Mouse (Mus musculus) embryo, embryonic 10.5 days (tissue): ENCODE results near the gene Ccdc9.
A peak's percentile ranks its signal among the peaks of the same experiment; 100 is the strongest.
"Not testable (repeated sequence)": the region's sequence is repeated elsewhere in the genome, so short reads cannot be mapped to it uniquely, and the experiment has no call there.

Experiments
- DNase-seq: peaks from one replicate; pipeline ENCODE4 v3.0.0-alpha.2; 2015; ENCODE audit warnings: low spot score

The Ccdc9 gene

DNA sequence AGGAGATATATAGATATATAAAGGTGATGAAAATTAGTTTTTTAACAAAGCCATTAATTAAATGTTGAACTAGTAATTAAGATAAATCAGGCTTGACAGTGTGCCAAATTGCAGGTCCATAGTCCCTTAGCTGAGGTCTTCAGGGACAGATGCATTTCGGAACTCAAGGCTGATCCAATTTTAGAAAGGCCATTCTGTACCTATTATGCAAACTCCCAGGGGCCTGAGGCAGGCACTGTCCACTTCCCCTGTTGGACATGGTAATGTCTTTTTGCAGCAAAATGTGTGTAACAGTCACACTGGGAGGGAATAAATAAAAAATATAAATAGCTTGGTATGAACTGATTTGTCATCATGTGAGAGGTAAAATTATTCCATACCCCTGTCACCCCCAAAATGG is 15.5 kb downstream of the Ccdc9 start:
- DNase-seq, result no peak

DNA sequence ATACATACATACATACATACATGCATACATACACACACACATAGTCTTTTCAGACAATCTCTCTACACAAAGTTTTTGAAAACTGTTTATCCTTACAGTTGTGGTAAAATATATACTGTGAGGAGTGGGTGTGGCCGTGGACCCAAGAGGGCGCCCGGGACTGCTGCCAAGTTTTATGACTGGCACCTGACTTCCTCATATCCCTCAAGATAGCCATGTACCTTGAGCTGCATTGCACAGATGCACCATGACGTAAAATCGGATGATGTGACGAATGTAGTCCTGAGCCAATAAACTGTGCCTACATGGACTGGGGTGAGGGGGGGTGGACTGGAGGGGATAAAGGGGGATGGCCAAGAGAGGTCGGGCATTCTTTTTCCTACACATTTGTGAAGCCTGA is 20.0 kb downstream of the Ccdc9 start:
- not testable (repeated sequence) for DNase-seq

DNA sequence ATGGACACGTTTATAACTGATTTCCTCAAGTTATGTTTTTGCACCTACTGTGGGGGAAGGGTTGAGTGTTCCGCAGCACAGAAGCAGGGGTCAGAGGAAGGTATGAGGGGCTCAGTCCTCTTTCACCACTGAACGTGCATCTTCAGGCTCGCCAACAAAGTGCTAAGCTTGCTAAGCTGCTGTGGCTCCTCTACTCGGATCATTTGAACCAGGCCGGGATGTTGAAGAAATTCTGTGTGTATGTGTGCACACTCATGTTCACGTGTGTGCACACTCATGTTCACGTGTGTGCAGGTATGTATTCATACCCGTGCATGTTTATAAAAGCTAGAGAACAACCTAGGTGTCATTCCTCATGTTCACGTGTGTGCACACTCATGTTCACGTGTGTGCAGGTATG is 20.7 kb downstream of the Ccdc9 start:
- DNase-seq, result no peak

DNA sequence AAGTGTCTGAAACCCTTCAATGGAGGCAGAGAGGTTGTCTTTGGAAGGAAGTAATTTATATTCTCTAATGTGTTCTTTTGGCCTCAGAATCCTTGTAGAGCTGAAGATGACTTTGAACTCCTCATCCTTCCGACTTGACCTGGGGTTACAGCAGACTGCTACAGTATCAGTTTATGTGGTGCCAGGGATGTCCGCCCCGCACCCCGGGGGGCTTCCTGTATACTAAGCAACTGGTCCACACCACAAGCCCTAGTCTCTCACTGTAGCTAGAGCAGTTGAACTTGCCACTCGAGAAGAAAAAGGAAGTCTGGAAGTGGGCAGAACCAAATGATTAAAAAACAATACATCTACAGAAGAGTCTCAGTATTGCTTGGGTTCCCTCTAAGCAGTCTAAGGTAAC is 22.8 kb downstream of the Ccdc9 start:
- DNase-seq, result no peak

DNA sequence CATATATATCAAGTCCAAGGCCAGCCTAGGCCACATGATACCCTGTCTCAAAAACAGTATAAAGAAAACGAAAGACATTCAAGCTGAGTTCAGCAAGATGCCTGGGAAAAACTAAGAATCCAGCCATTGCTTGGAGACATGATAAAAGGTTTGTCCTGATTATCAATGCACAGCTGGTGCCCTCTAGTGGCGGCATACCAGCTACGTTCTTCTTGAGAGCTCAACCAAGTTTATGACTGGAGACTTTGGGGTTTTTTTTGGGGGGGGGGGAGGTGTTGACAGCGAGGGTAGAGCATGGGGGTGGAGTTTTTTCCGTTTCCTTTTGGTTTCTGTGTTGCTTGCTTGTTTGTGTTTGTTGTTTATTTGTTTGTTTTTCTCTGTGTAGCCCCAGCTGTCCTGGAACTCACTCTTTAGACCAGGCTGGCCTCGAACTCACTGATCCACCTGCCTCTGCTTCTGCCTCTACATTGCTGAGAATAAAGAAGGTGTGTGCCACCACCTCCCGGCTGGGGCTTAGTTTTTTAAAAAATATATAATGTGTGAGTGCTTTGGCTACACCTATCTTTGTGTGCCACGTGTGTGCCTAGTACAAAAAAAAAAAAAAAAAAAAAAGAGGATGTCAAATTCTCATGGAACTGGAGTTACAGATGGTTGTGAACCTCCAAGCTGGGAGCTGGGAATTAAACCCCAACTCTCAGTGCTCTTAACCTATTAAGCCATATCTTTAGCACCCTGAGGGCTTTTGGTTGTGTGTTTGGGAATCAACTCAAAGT is 23.4 kb downstream of the Ccdc9 start:
- peak; percentile 90 for DNase-seq

DNA sequence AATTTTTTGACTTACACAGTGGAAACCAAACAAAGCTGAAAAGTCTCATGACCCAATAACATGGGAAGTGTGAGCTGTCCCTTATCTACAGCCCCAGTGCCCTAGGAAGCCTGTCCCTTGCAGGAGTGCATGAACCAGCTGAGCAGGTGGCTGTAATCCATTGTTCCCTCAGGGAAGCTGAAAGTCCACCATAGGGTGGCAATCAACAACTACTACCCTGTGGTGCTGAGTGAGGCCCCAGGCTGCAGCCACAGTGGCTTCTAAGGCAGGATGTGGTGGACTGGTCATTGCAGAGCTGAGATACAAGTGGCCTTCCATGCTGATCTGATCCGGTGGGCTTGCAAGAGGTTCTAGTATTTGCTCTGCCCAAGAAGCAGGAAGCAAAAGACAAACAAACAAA is 25.5 kb downstream of the Ccdc9 start:
- DNase-seq, result no peak

DNA sequence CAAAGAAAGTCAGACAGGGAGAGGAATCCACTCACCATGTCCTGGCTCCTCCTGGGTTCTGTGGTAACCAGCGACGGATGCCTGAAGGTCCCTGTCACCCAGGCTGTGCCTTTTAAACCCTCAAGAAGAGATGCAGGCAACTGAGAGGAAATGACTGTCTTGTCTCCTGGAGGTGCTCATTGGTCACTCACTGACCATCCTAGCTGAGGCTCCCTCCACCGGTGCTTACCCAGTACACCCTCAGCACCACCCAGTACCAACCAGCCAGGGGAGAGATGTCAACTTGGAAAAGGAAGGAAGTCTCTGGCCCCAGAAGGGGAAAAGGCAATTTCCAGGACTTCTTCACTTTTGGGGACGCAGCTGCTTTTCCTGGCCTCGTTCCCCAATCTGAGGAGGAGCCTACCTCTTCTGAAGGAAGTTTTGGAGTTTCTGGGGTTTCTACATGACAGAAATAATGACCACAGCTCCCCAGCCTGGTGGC is 27.4 kb downstream of the Ccdc9 start, which contains the start of gene C5ar1:
Gene C5ar1, minus strand, starts transcription at position 431 of the 481 bp plus-strand sequence.
- DNase-seq, result no peak

DNA sequence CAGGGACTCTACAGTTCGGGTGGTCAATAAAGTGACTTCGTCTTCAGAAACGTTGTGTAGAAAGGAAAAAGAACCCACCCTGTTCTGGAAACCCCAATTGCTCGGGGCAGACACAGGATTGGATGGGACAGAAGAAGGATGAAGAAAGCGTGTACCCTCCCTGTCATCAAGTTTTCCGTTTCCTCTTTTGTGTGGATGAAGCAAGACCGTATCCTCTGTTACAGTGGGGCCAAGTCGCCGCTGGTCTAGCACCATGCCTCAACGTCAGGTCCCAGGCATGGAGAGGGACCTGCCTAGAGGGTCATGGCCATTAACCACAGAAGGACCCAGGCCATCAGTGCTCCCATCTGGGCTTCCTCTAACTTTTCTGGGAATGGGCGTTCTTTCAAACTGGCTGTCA is 28.8 kb downstream of the Ccdc9 start:
- DNase-seq, result no peak

DNA sequence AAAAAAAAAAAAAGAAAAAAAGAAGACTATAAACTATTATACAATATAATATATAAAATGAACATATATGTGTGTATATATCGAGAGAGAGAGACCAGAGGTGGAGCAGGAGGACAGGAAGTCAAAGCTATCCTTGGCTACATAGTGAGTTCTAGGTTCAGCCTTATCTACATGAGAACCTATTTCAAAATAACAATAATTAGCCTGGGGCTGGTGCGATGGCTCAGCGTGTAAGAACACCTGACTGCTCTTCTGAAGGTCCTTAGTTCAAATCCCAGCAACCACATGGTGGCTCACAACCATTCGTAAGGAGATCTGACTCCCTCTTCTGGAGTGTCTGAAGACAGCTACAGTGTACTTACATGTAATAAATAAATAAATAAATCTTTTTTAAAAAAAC is 30.6 kb downstream of the Ccdc9 start:
- not testable (repeated sequence) for DNase-seq

DNA sequence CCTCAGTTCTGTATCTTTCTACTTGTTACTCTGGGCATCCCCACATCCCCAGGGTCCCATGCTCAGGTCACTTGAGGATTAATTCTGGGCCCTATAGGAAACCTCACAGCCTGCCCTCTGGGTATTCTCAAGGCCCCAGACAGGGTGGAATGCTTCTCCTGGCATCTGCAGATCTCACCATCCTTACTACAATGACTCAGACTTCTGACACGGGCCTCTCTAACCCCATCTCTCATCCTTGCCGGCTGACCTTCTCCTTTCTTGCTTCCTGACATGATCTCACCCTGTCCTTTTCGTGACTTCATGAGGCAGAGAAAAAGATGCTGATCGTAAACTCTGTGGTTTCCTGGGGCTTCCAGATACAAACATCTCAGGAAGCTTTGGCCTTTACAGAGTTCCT is 32.4 kb downstream of the Ccdc9 start:
- DNase-seq, result no peak

DNA sequence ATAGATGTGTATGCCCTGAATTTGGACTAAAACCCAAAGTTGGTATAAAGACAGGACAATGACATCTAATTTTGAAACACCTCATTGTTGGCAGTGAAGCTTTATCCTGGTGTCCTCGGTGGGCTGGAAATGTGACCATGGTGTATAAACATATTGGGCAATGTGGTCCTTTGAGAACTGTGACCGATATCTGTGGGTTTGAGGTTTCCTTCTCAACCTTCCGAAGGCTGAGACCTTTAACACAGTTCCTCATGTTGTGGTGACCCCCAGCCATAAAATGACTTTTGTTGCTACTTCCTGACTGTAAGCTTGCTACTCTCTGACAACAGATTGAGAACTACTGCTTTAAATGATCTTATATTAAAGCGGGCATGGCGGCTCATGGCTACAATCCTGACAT is 35.9 kb downstream of the Ccdc9 start:
- no peak for DNase-seq

DNA sequence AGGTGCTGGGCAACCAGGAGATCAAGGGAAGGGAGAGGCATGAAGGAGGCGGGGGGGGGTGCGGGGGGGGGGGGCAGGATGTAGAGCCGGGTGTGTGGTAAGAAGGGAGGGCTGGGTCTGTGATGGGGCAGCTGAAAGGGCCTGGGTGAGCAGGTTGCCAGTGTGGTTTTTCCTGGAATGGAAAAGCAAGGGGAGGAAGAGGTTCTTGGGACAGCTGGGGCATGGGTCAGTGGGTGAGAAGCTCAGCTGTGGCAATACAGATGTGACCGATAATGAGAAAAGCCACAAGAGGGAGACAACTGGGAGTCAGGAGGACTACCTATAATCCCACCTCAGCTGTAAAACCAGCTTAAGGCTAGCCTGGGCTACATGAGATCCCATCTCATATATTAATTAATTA is 40.6 kb downstream of the Ccdc9 start:
- DNase-seq, result no peak

DNA sequence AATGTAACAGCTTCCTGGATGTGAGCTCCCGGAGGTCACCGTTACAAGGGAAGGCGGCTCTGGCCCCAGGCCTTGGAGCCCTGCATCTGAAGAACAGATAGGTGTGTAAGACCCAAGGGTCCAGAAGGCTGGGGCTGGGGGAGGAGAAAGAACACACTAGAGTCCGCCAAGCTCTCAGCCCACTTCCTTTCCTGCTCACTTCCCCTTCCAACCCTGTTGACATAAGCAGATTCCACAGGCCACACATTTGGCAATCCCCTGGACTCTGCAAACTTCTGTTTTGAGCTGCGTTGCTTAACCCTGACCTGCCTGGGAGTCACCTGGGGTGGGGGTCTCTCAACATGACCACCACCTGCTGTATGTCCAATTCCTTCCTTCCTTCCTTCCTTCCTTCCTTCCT is 42.5 kb downstream of the Ccdc9 start, which contains the start of gene C5ar2:
Gene C5ar2, minus strand, starts transcription at position 88 of the 400 bp plus-strand sequence.
- no peak for DNase-seq

DNA sequence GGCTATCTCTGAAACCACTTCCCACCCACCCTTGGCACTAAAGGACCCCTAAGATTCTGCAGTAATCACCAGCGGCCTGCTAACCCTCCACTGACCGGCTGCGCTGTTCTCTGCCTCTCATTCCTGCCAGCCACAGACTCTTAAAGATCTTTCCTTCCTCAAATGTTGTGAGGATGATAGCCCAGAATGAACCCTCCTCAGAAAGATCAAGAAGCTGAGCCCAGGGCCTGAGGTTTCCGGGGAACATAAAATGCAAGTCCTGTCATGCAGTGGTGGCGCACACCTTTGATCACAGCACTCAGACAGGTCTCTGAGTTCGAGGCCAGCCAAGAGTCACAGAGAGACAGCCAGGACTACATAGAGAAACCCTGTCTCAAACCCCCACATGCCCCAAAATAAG is 44.4 kb downstream of the Ccdc9 start:
- no peak for DNase-seq

DNA sequence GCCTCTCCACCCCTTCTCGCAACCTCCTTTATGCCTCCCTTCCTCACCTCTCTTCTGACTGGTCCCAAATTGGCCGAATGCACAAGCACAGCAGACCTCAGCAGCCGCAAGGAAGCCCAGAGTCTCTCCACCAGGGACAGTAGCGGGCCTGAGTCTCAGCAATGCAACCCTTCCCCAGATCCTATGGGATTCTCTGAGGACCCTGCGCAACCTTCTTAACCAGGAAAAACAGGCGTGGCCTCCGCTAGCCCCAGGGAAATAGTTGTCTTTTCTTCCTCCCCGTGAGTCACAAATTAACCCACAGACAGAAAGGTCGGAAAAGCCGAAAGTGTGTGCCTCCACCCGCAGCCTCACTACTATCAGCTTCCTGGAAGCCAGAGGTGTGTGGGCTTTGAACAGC is 44.8 kb downstream of the Ccdc9 start:
- DNase-seq, result no peak

DNA sequence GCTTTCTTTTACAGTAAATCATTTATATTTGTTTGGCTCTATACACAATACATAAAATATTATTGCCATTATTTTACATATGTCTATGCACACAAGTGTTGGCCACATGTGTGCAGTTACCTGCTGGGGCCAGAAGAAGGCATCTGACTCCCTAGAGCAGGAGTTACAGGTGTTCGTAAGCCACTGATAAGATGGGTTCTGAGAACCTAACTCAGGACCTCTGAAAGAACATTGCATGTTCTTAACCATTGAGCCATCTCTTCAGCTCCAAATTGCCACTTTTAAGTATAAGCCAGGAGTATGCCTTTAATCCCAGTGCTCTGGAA is 45.7 kb downstream of the Ccdc9 start:
- no peak for DNase-seq

DNA sequence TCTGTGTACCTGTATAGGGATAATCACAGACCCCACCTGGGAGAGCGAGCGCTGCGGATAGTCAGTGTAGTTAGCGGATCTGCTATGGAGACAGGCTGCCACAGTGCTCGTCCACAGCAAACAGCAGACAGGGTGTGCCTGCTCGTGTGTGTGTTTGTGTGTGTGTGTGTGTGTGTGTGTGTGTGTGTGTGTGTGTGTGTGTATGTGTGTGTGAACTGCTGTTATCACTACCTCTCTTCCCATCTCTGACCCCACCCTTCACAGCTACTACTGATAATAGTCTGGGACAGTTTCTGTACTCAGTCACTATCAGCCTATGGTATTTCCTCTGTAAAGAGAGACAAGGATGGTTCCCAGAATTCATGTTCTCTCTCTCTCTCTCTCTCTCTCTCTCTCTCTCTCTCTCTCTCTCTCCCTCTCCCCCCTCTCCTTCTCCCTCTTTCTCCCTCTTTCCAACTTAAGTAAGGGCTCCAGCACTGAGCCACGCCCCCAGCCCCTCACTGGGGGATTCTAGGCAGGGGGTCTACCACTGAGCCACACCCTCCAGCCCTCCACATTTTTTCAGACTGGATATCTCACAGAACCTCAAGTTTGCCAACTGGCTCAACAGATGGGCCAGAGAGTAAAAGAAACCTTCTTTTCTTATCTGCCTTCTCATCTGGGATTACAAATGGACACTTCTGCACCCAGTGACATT is 46.2 kb downstream of the Ccdc9 start:
- DNase-seq, result no peak

DNA sequence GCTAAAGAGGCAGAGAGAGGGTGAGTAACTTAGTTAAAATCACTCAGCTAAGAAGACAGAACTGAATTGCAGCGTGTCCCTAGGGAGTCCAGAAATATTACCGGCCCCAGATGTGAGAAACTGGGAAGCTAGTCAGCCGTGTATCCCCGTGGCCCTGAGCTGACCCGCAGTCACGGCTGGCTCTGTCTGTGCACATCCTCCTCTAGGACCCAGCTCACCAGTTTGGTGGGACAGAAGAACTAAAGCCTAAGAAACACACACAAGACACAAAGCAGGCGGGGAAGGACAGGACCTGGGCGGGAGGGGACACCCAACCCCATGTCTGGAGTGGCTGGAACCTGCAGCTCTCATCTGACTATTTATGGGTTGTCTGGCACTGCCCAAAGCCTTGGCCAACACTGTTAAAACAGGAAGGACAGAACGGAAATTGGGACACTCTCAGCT is 47.0 kb downstream of the Ccdc9 start:
- DNase-seq, result no peak

DNA sequence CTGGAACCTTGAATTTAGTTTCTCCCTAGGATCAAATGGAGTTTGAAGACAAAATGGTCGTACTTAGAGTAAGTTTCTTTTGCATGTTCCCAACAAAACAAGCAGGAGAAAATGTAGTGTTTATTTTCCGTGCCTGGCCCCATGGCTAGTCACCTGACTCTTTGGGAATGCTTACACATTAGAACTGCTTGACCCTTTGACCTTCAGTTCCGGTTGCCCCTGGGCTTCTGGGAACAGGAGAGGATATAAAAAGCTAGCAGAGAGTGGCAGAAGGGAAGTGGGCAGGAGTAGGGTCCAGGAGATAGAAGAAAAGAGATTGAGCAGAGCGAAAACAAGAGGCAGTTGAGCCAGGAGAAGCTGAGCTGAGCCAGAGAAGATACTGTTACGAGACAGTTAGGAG is 56.7 kb downstream of the Ccdc9 start:
- DNase-seq, result peak; percentile 79
